Mouse (Mus musculus): Measurements from ENCODE around the gene Prkacb. TPM values are rescaled to one million over a fixed set of nuclear protein-coding genes. Genes with fewer than 3 reads are reported as not detected.
A peak's percentile ranks its signal among the peaks of the same experiment; 100 is the strongest.

Prkacb gene
- polyA plus RNA-seq, 1 experiment = 15.1 TPM

GRCm38 (mm10) chr3:146684811-146685675, 127.7 kb downstream of the Prkacb start, which contains the start of gene Samd13:
Samd13 (minus strand) TSS chr3:146685592.
- H3K79me3 ChIP-seq (ENCODE audit: low read depth) = no peaks in the 10 kb centered on the region
- H3K27me3 ChIP-seq (ENCODE audit: control insufficient read depth, insufficient read depth, insufficient read length) = no peaks in the 10 kb centered on the region
- no peak within 1 kb of the TSS for H3ac ChIP-seq (ENCODE audit: control insufficient read depth, insufficient read length, low read depth)
- H3K36me3 ChIP-seq (ENCODE audit: control insufficient read depth, insufficient read depth) = no peaks in the 10 kb centered on the region
- no peak within 1 kb of the TSS for H3K4me3 ChIP-seq (ENCODE audit: insufficient read depth, poor library complexity, severe bottlenecking)
- no peaks in the 10 kb centered on the region for H3K79me2 ChIP-seq (ENCODE audit: control insufficient read depth, insufficient read depth)
- TF ChIP-seq FOSL1 (IDR thresholded peaks at IDR 0.05; ENCODE audit: insufficient read depth, low read length, poor library complexity, severe bottlenecking) = no peak
- TF ChIP-seq MYOD1 (IDR thresholded peaks at IDR 0.05; ENCODE audit: control insufficient read depth, insufficient read length, low read depth) = no peak
- TF ChIP-seq CEBPB (IDR thresholded peaks at IDR 0.05; ENCODE audit: low read depth) = no peak
- TF ChIP-seq USF1 (IDR thresholded peaks at IDR 0.05; ENCODE audit: low read depth) = no peak
- no peak for TF ChIP-seq MYOG (IDR thresholded peaks at IDR 0.05; ENCODE audit: control insufficient read depth, extremely low read depth, insufficient read length)
- TF ChIP-seq CTCF (IDR thresholded peaks at IDR 0.05; ENCODE audit: control insufficient read depth, insufficient read depth, insufficient read length) = no peak
- no peak for TF ChIP-seq MAX (IDR thresholded peaks at IDR 0.05)

- TF ChIP-seq MAX (IDR thresholded peaks at IDR 0.05) (no peak), MYOG (IDR thresholded peaks at IDR 0.05; ENCODE audit: control insufficient read depth, extremely low read depth, insufficient read length) (no peak), CTCF (IDR thresholded peaks at IDR 0.05; ENCODE audit: control insufficient read depth, insufficient read depth, insufficient read length) (no peak), CEBPB (IDR thresholded peaks at IDR 0.05; ENCODE audit: low read depth) (no peak), FOSL1 (IDR thresholded peaks at IDR 0.05; ENCODE audit: insufficient read depth, low read length, poor library complexity, severe bottlenecking) (no peak), MYOD1 (IDR thresholded peaks at IDR 0.05; ENCODE audit: control insufficient read depth, insufficient read length, low read depth) (no peak), USF1 (IDR thresholded peaks at IDR 0.05; ENCODE audit: low read depth) (no peak)
- Histone ChIP-seq H3K27me3 (ENCODE audit: control insufficient read depth, insufficient read depth, insufficient read length) (no peaks in the 10 kb centered on the region), H3K79me2 (ENCODE audit: control insufficient read depth, insufficient read depth) (no peaks in the 10 kb centered on the region), H3K79me3 (ENCODE audit: low read depth) (no peaks in the 10 kb centered on the region), H3K36me3 (ENCODE audit: control insufficient read depth, insufficient read depth) (no peaks in the 10 kb centered on the region), H3ac (ENCODE audit: control insufficient read depth, insufficient read length, low read depth) (no peak overlapping the region), H3K4me3 (ENCODE audit: insufficient read depth, poor library complexity, severe bottlenecking) (no peak overlapping the region)
Observed at GRCm38 (mm10) chr3:146683095-146683494, 129.7 kb downstream of the Prkacb start.

GRCm38 (mm10) chr3:146682140-146682651, 130.6 kb downstream of the Prkacb start:
- no peak overlapping the region for H3K4me3 ChIP-seq (ENCODE audit: insufficient read depth, poor library complexity, severe bottlenecking)
- TF ChIP-seq USF1 (IDR thresholded peaks at IDR 0.05; ENCODE audit: low read depth) (no peak), CEBPB (IDR thresholded peaks at IDR 0.05; ENCODE audit: low read depth) (no peak), MYOG (IDR thresholded peaks at IDR 0.05; ENCODE audit: control insufficient read depth, extremely low read depth, insufficient read length) (no peak), CTCF (IDR thresholded peaks at IDR 0.05; ENCODE audit: control insufficient read depth, insufficient read depth, insufficient read length) (no peak), FOSL1 (IDR thresholded peaks at IDR 0.05; ENCODE audit: insufficient read depth, low read length, poor library complexity, severe bottlenecking) (no peak), MYOD1 (IDR thresholded peaks at IDR 0.05; ENCODE audit: control insufficient read depth, insufficient read length, low read depth) (no peak), MAX (IDR thresholded peaks at IDR 0.05) (no peak)
- H3K79me2 ChIP-seq (ENCODE audit: control insufficient read depth, insufficient read depth) = no peaks in the 10 kb centered on the region
- H3K36me3 ChIP-seq (ENCODE audit: control insufficient read depth, insufficient read depth) = no peaks in the 10 kb centered on the region
- peak overlapping the region; percentile 41 for H3ac ChIP-seq (ENCODE audit: control insufficient read depth, insufficient read length, low read depth)
- no peaks in the 10 kb centered on the region for H3K79me3 ChIP-seq (ENCODE audit: low read depth)
- no peaks in the 10 kb centered on the region for H3K27me3 ChIP-seq (ENCODE audit: control insufficient read depth, insufficient read depth, insufficient read length)

- Histone ChIP-seq H3K79me3 (ENCODE audit: low read depth) (no peaks in the 10 kb centered on the region), H3K4me3 (ENCODE audit: insufficient read depth, poor library complexity, severe bottlenecking) (no peak overlapping the region), H3K27me3 (ENCODE audit: control insufficient read depth, insufficient read depth, insufficient read length) (no peaks in the 10 kb centered on the region), H3K36me3 (ENCODE audit: control insufficient read depth, insufficient read depth) (no peaks in the 10 kb centered on the region), H3K79me2 (ENCODE audit: control insufficient read depth, insufficient read depth) (no peaks in the 10 kb centered on the region), H3ac (ENCODE audit: control insufficient read depth, insufficient read length, low read depth) (no peak overlapping the region)
- TF ChIP-seq MAX (IDR thresholded peaks at IDR 0.05) (no peak), FOSL1 (IDR thresholded peaks at IDR 0.05; ENCODE audit: insufficient read depth, low read length, poor library complexity, severe bottlenecking) (no peak), MYOD1 (IDR thresholded peaks at IDR 0.05; ENCODE audit: control insufficient read depth, insufficient read length, low read depth) (no peak), CEBPB (IDR thresholded peaks at IDR 0.05; ENCODE audit: low read depth) (no peak), USF1 (IDR thresholded peaks at IDR 0.05; ENCODE audit: low read depth) (no peak), MYOG (IDR thresholded peaks at IDR 0.05; ENCODE audit: control insufficient read depth, extremely low read depth, insufficient read length) (no peak), CTCF (IDR thresholded peaks at IDR 0.05; ENCODE audit: control insufficient read depth, insufficient read depth, insufficient read length) (no peak)
Observed at GRCm38 (mm10) chr3:146681696-146682095, 131.1 kb downstream of the Prkacb start.

- Histone ChIP-seq H3K4me3 (ENCODE audit: insufficient read depth, poor library complexity, severe bottlenecking) (no peak overlapping the region), H3K79me2 (ENCODE audit: control insufficient read depth, insufficient read depth) (no peaks in the 10 kb centered on the region), H3K79me3 (ENCODE audit: low read depth) (no peaks in the 10 kb centered on the region), H3ac (ENCODE audit: control insufficient read depth, insufficient read length, low read depth) (no peak overlapping the region), H3K36me3 (ENCODE audit: control insufficient read depth, insufficient read depth) (no peaks in the 10 kb centered on the region), H3K27me3 (ENCODE audit: control insufficient read depth, insufficient read depth, insufficient read length) (no peaks in the 10 kb centered on the region)
- TF ChIP-seq MYOD1 (IDR thresholded peaks at IDR 0.05; ENCODE audit: control insufficient read depth, insufficient read length, low read depth) (no peak), FOSL1 (IDR thresholded peaks at IDR 0.05; ENCODE audit: insufficient read depth, low read length, poor library complexity, severe bottlenecking) (no peak), CTCF (IDR thresholded peaks at IDR 0.05; ENCODE audit: control insufficient read depth, insufficient read depth, insufficient read length) (no peak), MYOG (IDR thresholded peaks at IDR 0.05; ENCODE audit: control insufficient read depth, extremely low read depth, insufficient read length) (no peak), CEBPB (IDR thresholded peaks at IDR 0.05; ENCODE audit: low read depth) (no peak), USF1 (IDR thresholded peaks at IDR 0.05; ENCODE audit: low read depth) (no peak), MAX (IDR thresholded peaks at IDR 0.05) (no peak)
Observed at GRCm38 (mm10) chr3:146680625-146681024, 132.2 kb downstream of the Prkacb start.

All from C2C12 (cell line).